Mouse (Mus musculus) forebrain, embryonic 13.5 days (tissue): ENCODE measurements around the gene Snai1. TPM values are rescaled to one million over a fixed set of nuclear protein-coding genes. Genes with fewer than 3 reads are reported as not detected.

Source experiments
- ATAC-seq: fragments of 200-750 bp; cut with Nextera tagmentation; 2 replicates; pipeline ENCODE4 v1.8.0; 2017
- H3K27ac ChIP-seq: fragments of 300-500 bp; sonication (generic); 2 replicates; pipeline ENCODE4 v1.5.1; 2015; ENCODE audit warnings: inconsistent platforms, mild to moderate bottlenecking, moderate library complexity
- H3K27me3 ChIP-seq: fragments of 300-500 bp; sonication (generic); 2 replicates; pipeline ENCODE4 v1.6.1; 2015; ENCODE audit warnings: mild to moderate bottlenecking, inconsistent platforms
- H3K36me3 ChIP-seq: fragments of 300-500 bp; sonication (generic); 2 replicates; pipeline ENCODE4 v1.6.1; 2015; ENCODE audit warnings: mild to moderate bottlenecking, inconsistent platforms; ENCODE audit not compliant: poor library complexity, severe bottlenecking
- H3K4me1 ChIP-seq: fragments of 300-500 bp; sonication (generic); 2 replicates; pipeline ENCODE4 v1.6.1; 2015; ENCODE audit warnings: inconsistent platforms
- H3K4me2 ChIP-seq: fragments of 300-500 bp; sonication (generic); 2 replicates; pipeline ENCODE4 v1.6.1; 2015; ENCODE audit warnings: inconsistent platforms, mild to moderate bottlenecking, moderate library complexity
- H3K4me3 ChIP-seq: fragments of 300-500 bp; sonication (generic); 2 replicates; pipeline ENCODE4 v1.5.1; 2015; ENCODE audit warnings: mild to moderate bottlenecking, inconsistent platforms
- H3K9ac ChIP-seq: fragments of 300-500 bp; sonication (generic); 2 replicates; pipeline ENCODE4 v1.6.1; 2015; ENCODE audit warnings: mild to moderate bottlenecking, inconsistent platforms
- H3K9me3 ChIP-seq: fragments of 300-500 bp; sonication (generic); replicated peaks from 2 replicates; pipeline ENCODE4 v1.6.1; 2016; ENCODE audit warnings: inconsistent platforms
- WGBS: fragments of 180-500 bp; shearing (Covaris S2); methylation state at CpG from one replicate; pipeline ENCODE4 v1.1.7; 2015; 5-methylcytosine and 5-hydroxymethylcytosine counted together
- polyA plus RNA-seq: library from polyadenylated mRNA; unstranded; fragments of >200 nt; fragmentation: Nextera tagmentation; extraction: Ambion mirVana; gene quantifications from 2 replicates; pipeline ENCODE4 v1.2.1, GENCODE M21; 2015

Gene Snai1
- polyA plus RNA-seq, 1 experiment from 2014 or later = 1.9 TPM

DNA sequence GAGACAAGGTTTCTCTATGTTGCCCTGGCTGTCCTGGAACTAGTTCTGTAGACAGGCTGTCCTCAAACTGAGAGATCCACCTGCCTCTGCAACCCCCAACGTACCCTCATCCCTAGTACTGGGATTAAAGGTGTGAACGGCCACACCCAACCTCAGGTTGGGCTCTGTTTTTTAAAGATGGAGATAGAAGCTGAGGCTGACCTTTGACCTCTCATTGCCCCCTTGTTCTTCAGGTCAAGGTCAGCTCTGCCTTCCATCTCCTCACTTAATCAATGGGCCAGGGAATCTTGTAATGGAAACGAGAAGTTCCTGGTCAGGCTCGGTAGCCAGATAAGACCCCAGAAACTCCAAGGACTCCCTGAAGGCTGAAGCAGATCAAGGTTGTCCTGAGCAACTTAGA lies 7.5 kb upstream of the Snai1 start:
- ATAC-seq = no peak
- Histone ChIP-seq H3K36me3 (no peaks in the 10 kb centered on the region), H3K9ac (no peak overlapping the region), H3K27ac (no peak overlapping the region), H3K9me3 (no peaks in the 10 kb centered on the region), H3K4me2 (no peak overlapping the region), H3K4me3 (no peak overlapping the region), H3K27me3 (peaks cover 9% of the 10 kb centered on the region), H3K4me1 (no peaks in the 10 kb centered on the region)
- 71% methylated on average over 4 of the region's 4 CpGs for WGBS

DNA sequence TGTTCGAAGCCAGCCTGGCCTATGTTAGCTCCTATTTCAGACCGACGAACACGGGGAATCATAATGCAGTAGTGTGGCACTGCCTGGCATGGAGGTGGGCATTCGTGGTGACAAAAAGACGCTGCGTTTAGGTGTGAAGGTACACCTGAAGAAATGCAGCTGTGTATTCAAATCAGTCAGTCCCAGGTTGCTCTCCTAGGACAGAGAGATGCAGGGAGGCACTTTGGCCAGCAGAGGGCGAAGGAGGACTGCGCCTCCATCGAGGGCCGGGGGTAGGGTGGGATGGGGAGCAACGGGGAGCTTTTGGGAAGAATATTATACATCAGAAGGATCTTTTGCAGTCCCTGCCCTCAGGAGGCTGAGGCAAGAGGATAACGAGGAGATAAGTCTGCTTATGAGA lies 5.9 kb upstream of the Snai1 start:
- peaks cover 23% of the 10 kb centered on the region for H3K27me3 ChIP-seq
- ATAC-seq = no peak
- H3K36me3 ChIP-seq = no peaks in the 10 kb centered on the region
- peaks cover 2% of the 10 kb centered on the region; the same call in 1 of the 2 replicates for H3K4me1 ChIP-seq
- H3K4me3 ChIP-seq = no peak overlapping the region
- WGBS = 25% methylated on average over 13 of the region's 13 CpGs
- H3K4me2 ChIP-seq = no peak overlapping the region
- H3K9ac ChIP-seq = no peak overlapping the region
- H3K9me3 ChIP-seq = no peaks in the 10 kb centered on the region
- H3K27ac ChIP-seq = no peak overlapping the region

DNA sequence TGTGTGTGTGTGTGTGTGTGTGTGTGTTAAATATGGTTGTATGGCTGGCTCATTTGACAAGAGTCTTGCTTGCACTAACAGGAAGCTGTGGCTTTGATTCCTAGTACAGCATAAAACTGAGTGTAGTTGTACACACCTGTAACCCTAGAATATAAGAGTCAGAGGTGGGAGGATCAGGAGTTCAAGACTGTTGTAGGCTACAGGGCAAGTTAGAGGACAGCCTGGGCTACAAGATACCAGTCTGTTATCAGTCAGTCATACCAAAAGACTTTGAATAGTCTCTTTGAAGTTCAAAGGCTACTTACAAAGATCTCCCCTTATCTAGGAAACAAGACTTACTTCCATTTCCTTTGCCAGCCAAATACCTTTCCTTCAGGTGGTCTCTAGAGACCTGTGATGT lies 4.1 kb upstream of the Snai1 start:
- no peak overlapping the region for H3K27ac ChIP-seq
- no peaks in the 10 kb centered on the region for H3K9me3 ChIP-seq
- peaks cover 18% of the 10 kb centered on the region for H3K4me1 ChIP-seq
- H3K27me3 ChIP-seq = peaks cover 39% of the 10 kb centered on the region
- H3K36me3 ChIP-seq = no peaks in the 10 kb centered on the region
- no peak overlapping the region for H3K9ac ChIP-seq
- no peak overlapping the region for H3K4me3 ChIP-seq
- no peak overlapping the region for H3K4me2 ChIP-seq
- no peak for ATAC-seq

GRCm38 (mm10) chr2:167536320-167536945 lies 1.6 kb upstream of the Snai1 start:
- ATAC-seq = no peak
- H3K27ac ChIP-seq = no peak overlapping the region
- H3K9me3 ChIP-seq = no peaks in the 10 kb centered on the region
- no peak overlapping the region for H3K9ac ChIP-seq
- peaks cover 64% of the 10 kb centered on the region for H3K27me3 ChIP-seq
- H3K4me1 ChIP-seq = peaks cover 36% of the 10 kb centered on the region
- no peak overlapping the region for H3K4me2 ChIP-seq
- no peaks in the 10 kb centered on the region for H3K36me3 ChIP-seq
- H3K4me3 ChIP-seq = no peak overlapping the region
- 51% methylated on average over 10 of the region's 10 CpGs for WGBS

GRCm38 (mm10) chr2:167538671-167539306 lies 794 bp downstream of the Snai1 start:
- Histone ChIP-seq H3K36me3 (no peaks in the 10 kb centered on the region), H3K9me3 (no peaks in the 10 kb centered on the region), H3K4me1 (peaks cover 42% of the 10 kb centered on the region), H3K9ac (peak overlapping the region; percentile 60; the same call in 1 of the 2 replicates), H3K27ac (no peak overlapping the region), H3K4me2 (peak overlapping the region; percentile 83), H3K4me3 (peak overlapping the region; percentile 45), H3K27me3 (peaks cover 68% of the 10 kb centered on the region)
- 37% methylated on average over 34 of the region's 34 CpGs for WGBS
- no peak for ATAC-seq

- Histone ChIP-seq H3K4me3 (no peak overlapping the region), H3K9ac (no peak overlapping the region), H3K27me3 (peaks cover 64% of the 10 kb centered on the region), H3K27ac (no peak overlapping the region), H3K4me1 (peaks cover 47% of the 10 kb centered on the region), H3K9me3 (no peaks in the 10 kb centered on the region), H3K36me3 (no peaks in the 10 kb centered on the region), H3K4me2 (peak overlapping the region; percentile 83)
- WGBS = 18% methylated on average over 14 of the region's 14 CpGs
- ATAC-seq = no peak
These were observed 1.8 kb downstream of the Snai1 start for GRCm38 (mm10) chr2:167539536-167540476.

DNA sequence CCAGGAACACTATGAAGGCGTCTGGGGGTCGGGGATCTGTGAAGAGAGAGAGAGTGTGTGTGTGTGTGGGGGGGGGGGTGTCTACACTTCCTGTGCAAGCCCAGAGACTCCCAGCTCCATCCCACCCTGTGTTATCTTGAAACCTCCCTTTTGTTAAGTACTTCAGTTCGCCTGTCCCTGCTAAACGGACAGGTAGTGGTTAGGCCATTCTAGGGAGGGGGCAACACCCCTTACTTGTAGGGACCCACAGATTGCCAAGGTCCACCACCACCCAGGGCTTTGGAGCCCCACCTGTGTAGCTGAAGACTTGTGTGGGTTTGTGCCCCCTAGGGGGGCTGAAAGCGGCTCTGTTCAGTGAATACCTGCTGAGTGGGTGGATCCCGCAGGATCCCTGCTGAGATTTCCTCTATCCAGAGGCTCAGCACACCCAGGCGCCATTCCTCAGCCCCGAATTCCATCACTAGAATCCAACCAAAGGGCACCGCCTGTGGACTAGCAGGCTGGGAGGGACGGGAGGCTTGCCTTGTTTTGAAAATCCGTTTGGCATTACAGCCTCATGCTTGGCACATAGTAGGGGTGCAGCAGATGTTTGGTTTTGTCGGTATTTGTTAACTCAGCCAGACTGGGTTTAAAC lies 2.6 kb downstream of the Snai1 start:
- H3K4me1 ChIP-seq = peaks cover 47% of the 10 kb centered on the region
- no peaks in the 10 kb centered on the region for H3K36me3 ChIP-seq
- H3K27me3 ChIP-seq = peaks cover 59% of the 10 kb centered on the region
- H3K9me3 ChIP-seq = no peaks in the 10 kb centered on the region
- no peak for ATAC-seq
- H3K4me2 ChIP-seq = peak overlapping the region; percentile 28
- no peak overlapping the region for H3K27ac ChIP-seq
- 10% methylated on average over 12 of the region's 12 CpGs for WGBS
- no peak overlapping the region for H3K4me3 ChIP-seq
- H3K9ac ChIP-seq = 0 out of 2 replicates have a peak overlapping the region, but pooled peaks have one; percentile 23

GRCm38 (mm10) chr2:167541324-167541723 lies 3.3 kb downstream of the Snai1 start:
- peaks cover 47% of the 10 kb centered on the region for H3K4me1 ChIP-seq

DNA sequence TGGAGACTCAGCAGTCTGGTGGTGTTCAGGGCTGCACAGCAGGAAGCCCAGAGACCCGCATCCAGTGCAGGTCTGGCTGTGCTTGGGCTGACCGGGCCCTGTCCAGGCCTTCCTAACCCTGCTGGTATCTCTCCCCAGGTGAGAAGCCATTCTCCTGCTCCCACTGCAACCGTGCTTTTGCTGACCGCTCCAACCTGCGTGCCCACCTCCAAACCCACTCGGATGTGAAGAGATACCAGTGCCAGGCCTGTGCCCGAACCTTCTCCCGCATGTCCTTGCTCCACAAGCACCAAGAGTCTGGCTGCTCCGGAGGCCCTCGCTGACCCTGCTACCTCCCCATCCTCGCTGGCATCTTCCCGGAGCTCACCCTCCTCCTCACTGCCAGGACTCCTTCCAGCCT lies 3.8 kb downstream of the Snai1 start:
- no peak overlapping the region for H3K9ac ChIP-seq
- H3K9me3 ChIP-seq = no peaks in the 10 kb centered on the region
- no peak for ATAC-seq
- H3K4me3 ChIP-seq = no peak overlapping the region
- H3K27ac ChIP-seq = no peak overlapping the region
- H3K4me1 ChIP-seq = peaks cover 47% of the 10 kb centered on the region
- no peaks in the 10 kb centered on the region for H3K36me3 ChIP-seq
- H3K27me3 ChIP-seq = peaks cover 49% of the 10 kb centered on the region
- H3K4me2 ChIP-seq = no peak overlapping the region
- WGBS = 70% methylated on average over 12 of the region's 12 CpGs

More at GRCm38 (mm10) chr2:167541324-167541723, 3.3 kb downstream of the Snai1 start:
- H3K4me3 ChIP-seq = no peak overlapping the region
- peaks cover 53% of the 10 kb centered on the region for H3K27me3 ChIP-seq
- WGBS = 11% methylated on average over 6 of the region's 6 CpGs
- H3K9me3 ChIP-seq = no peaks in the 10 kb centered on the region
- no peak for ATAC-seq
- peak overlapping the region; percentile 23; the same call in 1 of the 2 replicates for H3K9ac ChIP-seq
- 0 out of 2 replicates have a peak overlapping the region, but pooled peaks have one; percentile 3 for H3K4me2 ChIP-seq
- no peak overlapping the region for H3K27ac ChIP-seq
- H3K36me3 ChIP-seq = no peaks in the 10 kb centered on the region

- Histone ChIP-seq H3K27ac (no peak overlapping the region), H3K27me3 (peaks cover 43% of the 10 kb centered on the region), H3K4me3 (no peak overlapping the region), H3K4me2 (no peak overlapping the region), H3K4me1 (peaks cover 43% of the 10 kb centered on the region), H3K36me3 (no peaks in the 10 kb centered on the region), H3K9me3 (no peaks in the 10 kb centered on the region), H3K9ac (no peak overlapping the region)
- WGBS = 78% methylated on average over 4 of the region's 4 CpGs
- ATAC-seq = no peak
These were observed 4.4 kb downstream of the Snai1 start for GRCm38 (mm10) chr2:167542361-167542760.

GRCm38 (mm10) chr2:167543121-167544003 lies 5.4 kb downstream of the Snai1 start:
- 32% methylated on average over 16 of the region's 16 CpGs for WGBS

More at GRCm38 (mm10) chr2:167543121-167544003, 5.4 kb downstream of the Snai1 start:
- H3K4me2 ChIP-seq = no peak overlapping the region
- peak overlapping the region; percentile 25; the same call in 1 of the 2 replicates for H3K27ac ChIP-seq
- H3K36me3 ChIP-seq = no peaks in the 10 kb centered on the region
- no peaks in the 10 kb centered on the region for H3K9me3 ChIP-seq
- no peak overlapping the region for H3K4me3 ChIP-seq
- peaks cover 33% of the 10 kb centered on the region for H3K4me1 ChIP-seq
- H3K27me3 ChIP-seq = peaks cover 34% of the 10 kb centered on the region
- no peak overlapping the region for H3K9ac ChIP-seq
- no peak for ATAC-seq
